Mouse (Mus musculus) layer of hippocampus, adult 9-10 months (tissue): Measurements from ENCODE around the gene Ctsl.

Experiments
- DNase-seq: peaks from one replicate; pipeline ENCODE4 v3.0.0; 2022; ENCODE audit warnings: low spot score

Gene Ctsl

GRCm38 (mm10) chr13:64373695-64374094, 3.0 kb upstream of the Ctsl start:
- peak; percentile 44 for DNase-seq

DNA sequence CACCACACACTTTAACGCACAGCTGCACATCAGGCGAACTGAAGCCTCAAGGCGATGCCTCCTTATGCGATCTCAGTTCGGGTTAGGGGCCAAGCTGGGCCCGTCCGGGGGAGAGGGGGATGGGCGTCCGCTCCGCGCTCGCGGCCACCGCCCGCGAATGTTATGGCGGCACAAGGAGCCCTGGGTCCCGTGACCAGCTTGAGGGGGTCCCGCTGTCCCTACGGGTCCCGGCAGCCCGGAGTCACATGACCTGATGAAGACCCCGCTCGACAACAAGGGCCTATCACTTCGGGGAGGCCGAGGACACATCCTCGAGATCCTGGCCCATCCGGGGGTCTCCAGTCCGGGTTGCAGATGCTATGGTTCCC, 901 bp downstream of the Ctsl start:
- no peak for DNase-seq

GRCm38 (mm10) chr13:64368596-64368995, 2.1 kb downstream of the Ctsl start:
- no peak for DNase-seq

- no peak for DNase-seq
Observed at GRCm38 (mm10) chr13:64367615-64368014, 3.1 kb downstream of the Ctsl start.

DNA sequence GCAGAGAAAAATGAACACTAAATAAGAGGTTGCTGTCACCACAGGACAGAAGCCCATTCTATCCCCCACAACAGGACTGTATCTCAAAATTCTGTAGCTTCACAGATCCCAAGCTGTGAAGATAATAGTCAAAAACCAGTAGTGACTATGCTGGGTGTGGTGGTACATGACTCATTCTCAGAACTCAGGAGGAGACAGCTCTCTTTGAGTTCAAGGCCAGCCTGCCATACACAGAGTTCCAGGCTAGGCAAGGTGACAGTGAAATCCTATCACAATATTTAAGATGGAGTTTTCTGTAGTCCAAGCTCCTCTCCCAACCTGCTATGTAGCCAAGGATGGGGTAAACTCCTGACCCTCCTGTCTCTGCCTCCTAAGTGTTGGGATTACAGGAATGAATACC, 5.4 kb downstream of the Ctsl start:
- no peak for DNase-seq

DNA sequence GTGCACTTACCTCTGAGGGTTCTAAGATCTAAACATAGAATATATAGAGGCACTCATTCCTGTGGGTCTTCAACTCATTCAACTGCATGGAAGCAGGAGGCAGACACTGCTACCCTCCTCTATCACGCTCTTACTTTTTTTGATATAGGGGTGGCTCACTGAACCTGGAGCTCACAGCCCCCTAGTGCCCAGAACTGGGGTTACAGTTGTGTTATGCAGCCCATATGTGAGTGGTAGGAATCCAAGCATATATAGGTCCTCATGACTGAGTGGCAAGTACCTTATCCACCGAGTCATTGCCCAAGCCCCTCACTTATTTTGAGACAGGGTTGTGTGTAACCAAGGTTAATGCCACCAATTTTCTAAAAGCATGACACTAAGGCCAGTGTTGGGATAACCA, 6.4 kb downstream of the Ctsl start:
- no peak for DNase-seq

DNA sequence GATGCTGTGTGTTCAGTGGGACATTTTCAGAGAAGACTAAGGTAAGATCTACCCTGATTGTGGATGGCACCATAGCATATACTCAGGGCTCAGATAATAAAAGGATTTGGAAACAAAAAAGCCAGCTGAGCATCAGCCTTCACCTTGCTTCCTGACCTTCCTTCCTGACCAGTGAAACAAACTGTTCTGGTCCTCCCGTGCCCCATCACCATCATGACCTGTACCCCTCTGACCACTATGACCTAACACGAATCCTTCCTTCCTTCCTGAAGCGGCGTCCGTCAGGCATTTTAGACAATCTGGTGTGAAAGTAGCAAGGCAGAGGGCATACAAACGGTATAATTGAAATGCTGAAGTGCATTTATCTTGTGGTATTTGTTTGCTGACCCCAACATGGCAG, 8.6 kb downstream of the Ctsl start:
- DNase-seq: no peak

DNA sequence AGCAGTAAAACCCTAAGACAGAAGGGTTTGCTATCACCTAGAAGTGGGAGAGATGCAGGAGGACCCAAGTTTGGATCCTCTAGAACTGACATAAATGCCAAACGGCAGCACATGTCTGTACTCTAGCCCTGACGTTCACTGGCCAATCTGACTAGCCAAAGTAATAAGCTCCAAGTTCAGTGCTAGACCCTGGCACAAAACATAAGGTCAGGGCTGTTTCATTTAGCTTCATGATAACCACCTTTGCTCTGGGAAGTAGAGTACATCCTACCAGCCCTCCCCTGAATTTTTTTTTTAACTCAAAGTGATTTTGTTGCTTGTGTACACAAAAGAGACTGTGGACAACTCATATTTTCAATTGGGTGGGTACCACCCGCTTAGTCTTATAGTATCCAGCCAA, 9.7 kb downstream of the Ctsl start:
- DNase-seq: no peak

DNA sequence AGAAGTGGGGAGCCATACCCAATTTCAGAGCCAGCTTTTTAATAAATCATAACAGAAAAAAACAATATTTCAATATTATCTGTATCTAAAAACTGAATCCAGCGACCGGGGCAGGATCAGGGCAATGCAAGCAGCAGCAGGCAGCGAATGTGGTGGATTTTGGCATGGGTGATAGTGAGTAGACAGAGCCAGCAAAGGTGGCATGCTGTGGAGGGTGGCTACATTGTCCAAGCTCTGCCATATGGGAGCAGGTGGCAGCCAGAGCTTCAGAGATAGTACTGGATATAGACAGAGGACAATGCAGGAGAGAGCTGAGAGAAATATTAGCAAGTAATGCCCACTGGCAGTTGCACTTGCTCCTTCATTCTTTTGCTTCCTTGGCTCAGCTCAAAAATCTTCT, 11.0 kb downstream of the Ctsl start:
- no peak for DNase-seq

- no peak for DNase-seq
Observed at GRCm38 (mm10) chr13:64358476-64358875, 12.2 kb downstream of the Ctsl start.

DNA sequence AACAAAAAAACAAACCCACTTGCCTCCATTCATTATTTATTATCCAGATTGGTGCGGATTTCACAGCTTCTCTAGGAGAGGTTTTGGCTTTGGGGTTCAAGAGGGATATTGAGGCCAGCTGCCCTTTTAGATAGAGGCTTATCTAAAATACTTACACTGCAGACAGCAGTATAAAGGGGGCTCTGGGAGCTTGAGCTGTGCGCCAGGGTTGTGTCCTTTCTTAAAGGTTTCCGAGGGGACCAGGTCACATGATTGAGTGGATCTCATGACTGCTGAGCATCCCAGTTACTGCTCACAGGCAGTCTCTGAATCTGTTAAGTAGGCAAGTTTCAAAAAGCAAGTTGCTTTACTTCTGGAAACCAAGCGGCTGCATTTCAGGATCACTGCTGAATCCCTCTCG, 13.3 kb downstream of the Ctsl start:
- DNase-seq: no peak

DNA sequence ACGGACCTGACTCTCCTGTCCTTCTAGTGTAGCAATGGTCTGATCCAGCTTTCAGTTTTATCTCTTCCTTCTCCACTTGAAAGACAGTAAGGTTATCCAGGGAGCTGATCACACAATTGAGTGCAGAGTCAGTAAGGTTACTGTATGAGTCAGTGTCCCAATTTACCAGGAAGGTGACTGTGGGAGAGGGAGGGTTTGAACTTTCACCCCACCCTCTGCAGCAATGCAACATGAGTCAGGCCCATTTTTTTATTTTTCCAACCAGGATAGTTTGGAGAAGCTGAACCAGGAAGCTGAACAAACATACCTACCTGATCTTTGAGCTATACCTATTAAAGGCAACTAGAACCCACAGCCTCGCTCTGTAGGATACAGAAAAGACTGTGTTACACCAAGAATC, 21.2 kb downstream of the Ctsl start:
- DNase-seq: no peak

DNA sequence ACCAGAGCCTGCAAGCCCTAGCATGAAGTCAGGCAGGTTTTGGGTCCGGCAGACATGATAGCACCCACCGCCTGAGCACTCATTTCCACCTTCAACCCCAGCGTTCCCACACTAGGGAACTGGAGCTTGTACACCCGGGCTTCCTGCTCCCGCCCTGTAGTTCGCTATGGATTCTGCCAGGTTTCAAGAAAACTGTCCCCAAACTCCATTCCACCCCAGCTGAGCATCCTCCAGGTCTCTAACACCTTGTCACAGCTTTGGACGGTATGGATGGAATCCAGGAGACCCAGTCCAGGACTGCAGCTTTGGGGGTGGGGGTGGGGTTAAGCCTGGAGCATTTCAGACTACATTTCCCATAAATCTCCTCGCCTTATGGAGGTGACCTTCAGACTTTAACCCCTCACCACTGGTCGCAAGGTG, 26.6 kb downstream of the Ctsl start:
- no peak for DNase-seq

- DNase-seq: no peak
Observed at GRCm38 (mm10) chr13:64343598-64343997, 27.1 kb downstream of the Ctsl start.

- no peak for DNase-seq
Observed at GRCm38 (mm10) chr13:64335546-64336132, 35.1 kb downstream of the Ctsl start.

DNA sequence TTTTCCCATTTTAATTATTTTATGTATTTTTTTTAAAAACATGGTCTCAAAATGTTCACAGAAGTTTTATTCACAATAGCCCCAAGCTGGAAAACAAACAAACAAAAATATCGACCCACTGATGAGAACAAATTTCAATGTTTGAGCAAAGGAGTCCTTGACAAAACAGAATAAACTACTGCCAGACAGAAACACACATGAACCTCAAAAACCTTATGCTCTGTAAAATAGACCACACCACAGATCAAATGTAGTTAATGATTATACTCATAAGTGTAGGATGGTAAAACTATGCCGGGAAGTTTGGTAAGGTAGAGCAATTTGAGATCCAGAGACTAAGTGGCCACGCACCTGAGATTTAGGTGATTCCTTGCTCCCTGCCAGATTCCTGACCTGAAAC, 37.6 kb downstream of the Ctsl start:
- DNase-seq: no peak

GRCm38 (mm10) chr13:64332321-64332720, 38.4 kb downstream of the Ctsl start:
- no peak for DNase-seq

- DNase-seq: no peak
Observed at GRCm38 (mm10) chr13:64322561-64323281, 48.0 kb downstream of the Ctsl start.

DNA sequence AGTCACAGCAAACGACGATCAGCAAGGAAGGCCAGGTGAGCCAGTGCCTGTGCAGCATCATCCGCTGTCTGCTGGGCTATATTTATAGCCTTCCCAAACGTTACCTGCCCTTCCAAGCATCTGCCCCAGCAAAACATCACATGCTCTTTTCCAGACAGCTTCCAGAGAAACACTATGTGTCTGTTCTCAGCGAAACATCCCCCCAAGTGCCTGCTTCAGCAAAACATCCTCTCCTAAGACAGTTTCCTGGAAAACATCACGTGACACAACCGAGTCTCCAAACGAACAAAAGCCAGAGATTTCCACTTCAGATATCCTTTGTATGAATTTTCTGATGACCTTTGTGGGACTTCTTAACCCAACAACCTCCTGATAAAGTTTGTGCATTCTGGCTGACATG, 50.4 kb downstream of the Ctsl start:
- no peak for DNase-seq

- DNase-seq: no peak
Observed at GRCm38 (mm10) chr13:64319782-64320181, 50.9 kb downstream of the Ctsl start.

DNA sequence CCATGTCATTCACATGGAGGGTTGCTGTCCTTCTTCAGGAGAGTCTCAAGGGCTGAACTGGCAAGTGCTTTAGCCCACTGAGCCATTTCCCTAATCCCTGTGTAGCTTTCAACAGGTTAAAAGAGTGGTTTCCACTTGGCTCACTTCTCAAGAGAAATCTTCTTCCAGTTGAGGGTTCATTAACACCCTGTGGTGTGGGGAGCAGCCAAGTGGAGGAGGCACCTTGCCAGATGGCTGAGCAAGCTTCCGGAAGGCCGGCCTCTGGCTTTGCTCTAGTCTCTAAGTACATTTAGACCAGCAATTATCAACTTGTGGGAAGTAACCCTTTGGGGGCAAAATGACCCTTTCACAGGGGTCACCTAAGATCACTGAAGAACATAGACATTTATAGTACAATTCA, 52.3 kb downstream of the Ctsl start:
- no peak for DNase-seq

DNA sequence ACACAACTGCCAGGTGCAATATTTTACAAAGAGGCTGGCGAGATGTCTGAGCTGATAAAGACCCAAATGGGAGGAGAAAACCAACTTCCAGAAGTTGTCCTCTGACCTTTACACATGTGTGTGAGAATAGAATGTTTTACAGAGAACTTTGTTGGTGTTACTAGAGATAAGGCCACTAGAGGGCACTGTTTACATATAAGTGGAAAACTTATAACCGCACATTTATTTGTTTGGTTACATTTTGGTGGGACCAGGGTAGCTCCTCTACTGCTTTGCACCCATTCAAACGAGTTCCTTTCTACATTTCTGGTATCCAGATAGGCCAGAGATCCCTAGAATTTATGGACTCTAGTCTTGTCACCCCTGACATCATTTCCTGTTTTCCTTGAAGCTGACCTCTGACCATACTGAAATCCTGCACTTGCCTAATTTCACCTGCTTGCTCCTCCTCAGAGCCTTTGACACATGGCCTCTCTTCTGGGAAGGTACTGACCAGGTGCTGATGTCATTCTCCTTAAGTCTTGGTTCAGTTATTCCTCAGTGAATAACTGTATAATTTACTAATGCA, 55.1 kb downstream of the Ctsl start:
- DNase-seq: peak; percentile 71

GRCm38 (mm10) chr13:64314041-64314440, 56.6 kb downstream of the Ctsl start:
- no peak for DNase-seq

- DNase-seq: no peak
Observed at GRCm38 (mm10) chr13:64312916-64313289, 57.8 kb downstream of the Ctsl start.
